Mouse (Mus musculus) small intestine, adult 2 months (tissue): ENCODE data around the gene Ssna1.

Experiments used
- CTCF ChIP-seq: fragments of 200-500 bp; IDR thresholded peaks from 2 replicates; pipeline ENCODE4 v1.5.1; 2012; ENCODE audit warnings: low read depth, mild to moderate bottlenecking, control low read depth, inconsistent platforms, low read length, moderate library complexity, mixed read lengths; ENCODE audit not compliant: insufficient replicate concordance, insufficient read length; ENCODE audit errors: extremely low read depth
- POLR2A ChIP-seq: fragments of 200-500 bp; IDR thresholded peaks from 2 replicates; pipeline ENCODE4 v1.6.1; 2012; ENCODE audit warnings: low read depth, mild to moderate bottlenecking, control low read depth, inconsistent platforms, low read length, moderate library complexity

DNA sequence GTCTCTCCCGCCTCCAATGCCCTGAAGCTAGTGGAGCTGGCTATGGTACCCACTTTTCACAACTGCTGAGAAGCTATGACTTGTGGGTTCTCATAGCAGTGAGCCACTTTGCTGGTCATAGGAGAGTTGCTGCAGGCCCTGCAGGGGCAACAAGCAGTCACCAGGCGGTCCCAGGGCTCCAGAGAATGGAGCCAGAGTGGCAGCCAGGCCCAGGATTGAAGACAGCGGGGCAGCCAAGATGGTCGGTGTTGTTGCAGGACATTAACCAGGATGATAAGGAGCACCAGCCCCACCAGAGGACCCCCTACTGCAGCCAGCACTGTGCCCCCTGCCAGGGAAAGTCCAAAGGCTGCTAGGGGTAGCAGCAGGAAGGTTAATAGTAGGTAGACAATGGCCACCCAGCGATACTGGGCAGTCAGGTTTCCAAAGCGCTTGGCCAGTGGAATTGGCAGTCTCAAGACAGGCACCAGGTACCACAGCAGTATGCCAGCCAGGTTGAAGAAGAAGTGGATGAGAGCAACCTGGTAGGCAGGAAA is 43.2 kb downstream of the Ssna1 start:
- TF ChIP-seq CTCF (no peak), POLR2A (no peak)
